Mouse (Mus musculus) liver, postnatal 0 days (tissue): ENCODE data around the gene Rbfox3.

Source experiments
- CTCF ChIP-seq: sonication (generic); IDR thresholded peaks from 2 replicates; pipeline ENCODE4 v1.5.1; 2016; ENCODE audit warnings: antibody characterized with exemption, low read depth
- EP300 ChIP-seq: IDR thresholded peaks from 2 replicates; pipeline ENCODE4 v1.6.1; 2016; ENCODE audit warnings: antibody characterized with exemption, low read depth, mild to moderate bottlenecking

DNA sequence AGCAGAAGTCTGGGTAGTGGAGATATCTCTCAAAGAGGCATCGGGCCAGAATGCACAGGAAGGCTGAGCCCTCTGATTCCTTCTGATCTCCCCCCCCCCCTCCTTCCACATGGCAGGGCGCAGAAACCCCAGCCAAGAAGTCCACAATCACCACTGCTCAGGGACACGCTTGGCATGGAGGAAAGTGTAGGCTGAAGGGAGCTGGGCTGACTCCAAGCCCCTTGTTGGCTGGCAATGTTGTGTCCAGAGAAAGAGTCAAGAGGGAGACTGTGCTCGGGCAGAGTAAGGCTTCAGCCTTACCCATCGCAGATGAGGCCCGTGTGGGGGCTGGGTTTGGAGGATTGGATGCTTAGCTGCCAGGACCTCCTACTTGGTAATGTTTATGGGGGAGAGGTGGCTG is 307.2 kb downstream of the Rbfox3 start:
- TF ChIP-seq CTCF (no peak), EP300 (no peak)
